Mouse (Mus musculus) neural tube, embryonic 14.5 days (tissue): Measurements from ENCODE around the gene Zfp706. TPM values are rescaled to one million over a fixed set of nuclear protein-coding genes. Genes with fewer than 3 reads are reported as not detected.
"Not testable (repeated sequence)": the region's sequence is repeated elsewhere in the genome, so short reads cannot be mapped to it uniquely, and the experiment has no call there.

Source experiments
- ATAC-seq: fragments of 200-750 bp; cut with Nextera tagmentation; 2 replicates; pipeline ENCODE4 v1.8.0; 2017; ENCODE audit warnings: low read depth, mild to moderate bottlenecking, moderate TSS enrichment, moderate library complexity
- H3K27ac ChIP-seq: fragments of 300-500 bp; sonication (generic); 2 replicates; pipeline ENCODE4 v1.5.1; 2014; ENCODE audit warnings: low read depth, mild to moderate bottlenecking, control low read depth, low read length, moderate library complexity, mixed read lengths
- H3K27me3 ChIP-seq: fragments of 300-500 bp; sonication (generic); 2 replicates; pipeline ENCODE4 v1.6.1; 2014; ENCODE audit warnings: low read length; ENCODE audit not compliant: control insufficient read depth, insufficient read depth
- H3K36me3 ChIP-seq: fragments of 300-500 bp; sonication (generic); 2 replicates; pipeline ENCODE4 v1.6.1; 2014; ENCODE audit warnings: low read length, mixed read lengths; ENCODE audit not compliant: control insufficient read depth, insufficient read depth
- H3K4me1 ChIP-seq: fragments of 300-500 bp; sonication (generic); 2 replicates; pipeline ENCODE4 v1.6.1; 2014; ENCODE audit warnings: low read length; ENCODE audit not compliant: control insufficient read depth, insufficient read depth
- H3K4me2 ChIP-seq: fragments of 300-500 bp; sonication (generic); 2 replicates; pipeline ENCODE4 v1.6.1; 2014; ENCODE audit warnings: mild to moderate bottlenecking, low read depth, low read length, control low read depth
- H3K4me3 ChIP-seq: fragments of 300-500 bp; sonication (generic); 2 replicates; pipeline ENCODE4 v1.5.1; 2014; ENCODE audit warnings: low read depth, low read length, control low read depth, mixed read lengths
- H3K9ac ChIP-seq: fragments of 300-500 bp; sonication (generic); replicated peaks from 2 replicates; pipeline ENCODE4 v1.6.1; 2014; ENCODE audit warnings: low read depth, mild to moderate bottlenecking, control low read depth, low read length, mixed read lengths
- H3K9me3 ChIP-seq: fragments of 300-500 bp; sonication (generic); 2 replicates; pipeline ENCODE4 v1.6.1; 2016; ENCODE audit warnings: low read length; ENCODE audit not compliant: control insufficient read depth
- WGBS: fragments of 180-500 bp; shearing (Covaris S2); extraction: QIAGEN DNeasy Blood & Tissue Kit; methylation state at CpG from one replicate; pipeline ENCODE4 v1.1.7; 2014; 5-methylcytosine and 5-hydroxymethylcytosine counted together
- polyA plus RNA-seq: library from polyadenylated mRNA; unstranded; fragments of >200 nt; fragmentation: Nextera tagmentation; extraction: Ambion mirVana; gene quantifications from 2 replicates; pipeline ENCODE4 v1.2.1, GENCODE M21; 2014

Zfp706 gene
- polyA plus RNA-seq, 1 experiment from 2014 or later = 463 TPM

DNA sequence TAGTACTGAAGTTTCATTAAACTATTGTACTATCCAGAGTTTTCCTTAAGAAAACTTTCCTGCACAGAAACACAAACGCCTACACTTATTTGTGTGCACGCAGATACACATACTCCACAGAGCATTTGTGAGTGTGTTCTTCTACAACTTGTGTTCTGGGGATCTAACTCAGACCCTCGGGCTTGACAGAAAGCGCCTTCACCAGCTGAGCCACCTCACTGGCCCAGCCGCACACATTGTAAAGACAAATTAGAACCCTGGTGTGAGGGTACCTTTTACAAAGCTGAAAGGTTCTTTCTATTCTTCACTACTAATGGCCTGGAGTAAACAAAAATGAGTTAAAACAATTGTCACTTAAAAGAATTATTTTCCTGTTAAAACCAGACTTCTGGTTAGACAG is 2.7 kb downstream of the Zfp706 start:
- Histone ChIP-seq H3K4me1 (peaks cover 25% of the 10 kb centered on the region; the same call in 1 of the 2 replicates), H3K27me3 (no peaks in the 10 kb centered on the region), H3K36me3 (peaks cover 13% of the 10 kb centered on the region; the same call in 1 of the 2 replicates), H3K9me3 (no peaks in the 10 kb centered on the region), H3K4me3 (no peak overlapping the region), H3K4me2 (0 out of 2 replicates have a peak overlapping the region, but pooled peaks have one; percentile 72), H3K9ac (no peak overlapping the region), H3K27ac (no peak overlapping the region)
- WGBS = 63% methylated on average over 5 of the region's 5 CpGs
- no peak for ATAC-seq

DNA sequence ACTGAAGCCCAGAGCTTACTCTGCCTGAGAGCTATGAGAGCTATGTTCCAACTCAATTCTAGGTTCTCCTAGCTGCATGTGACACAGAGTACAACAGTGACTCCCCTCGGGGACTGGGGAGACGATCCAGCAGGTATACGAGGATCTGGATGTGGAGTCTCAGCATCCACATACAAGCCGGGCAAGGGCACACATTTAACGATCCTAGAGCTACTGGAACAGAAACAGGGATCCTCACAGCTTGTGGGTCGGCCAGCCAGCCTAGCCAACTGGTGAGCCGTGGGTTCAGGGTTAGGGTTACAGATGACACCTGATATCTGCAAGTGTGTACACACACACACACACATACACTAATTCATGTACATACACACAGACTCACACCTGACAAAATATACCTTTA is 5.3 kb downstream of the Zfp706 start:
- 96% methylated on average over 7 of the region's 7 CpGs for WGBS
- Histone ChIP-seq H3K9ac (no peak overlapping the region), H3K36me3 (peaks cover 27% of the 10 kb centered on the region), H3K4me3 (no peak overlapping the region), H3K27ac (no peak overlapping the region), H3K4me2 (no peak overlapping the region), H3K9me3 (no peaks in the 10 kb centered on the region; the same call in 1 of the 2 replicates), H3K27me3 (no peaks in the 10 kb centered on the region), H3K4me1 (peaks cover 19% of the 10 kb centered on the region; the same call in 1 of the 2 replicates)
- ATAC-seq = no peak

DNA sequence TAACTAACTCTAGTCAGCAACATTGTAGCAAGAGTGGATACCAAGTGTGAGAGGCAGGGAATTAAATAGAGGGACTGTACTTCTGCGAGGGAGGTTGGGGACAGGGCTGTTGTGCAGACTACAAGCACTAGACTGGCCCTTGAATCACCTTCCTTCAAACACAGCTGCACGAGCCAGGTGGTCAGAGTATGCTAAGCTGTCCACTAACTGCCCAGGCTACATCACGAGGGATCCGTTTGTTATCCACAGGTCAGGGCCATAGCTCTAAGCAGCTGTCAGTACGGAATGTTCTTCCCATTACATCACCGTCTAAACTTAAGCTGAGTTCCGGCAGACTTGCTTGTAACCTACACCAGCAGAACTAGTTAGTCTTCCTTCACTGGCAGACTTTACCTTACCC is 8.0 kb downstream of the Zfp706 start:
- not testable (repeated sequence) for H3K27ac ChIP-seq, H3K27me3 ChIP-seq, H3K4me1 ChIP-seq, H3K4me2 ChIP-seq, H3K4me3 ChIP-seq, H3K9me3 ChIP-seq, H3K9ac ChIP-seq, ATAC-seq
- peaks cover 27% of the 10 kb centered on the region for H3K36me3 ChIP-seq
- 88% methylated on average over 7 of the region's 7 CpGs for WGBS

DNA sequence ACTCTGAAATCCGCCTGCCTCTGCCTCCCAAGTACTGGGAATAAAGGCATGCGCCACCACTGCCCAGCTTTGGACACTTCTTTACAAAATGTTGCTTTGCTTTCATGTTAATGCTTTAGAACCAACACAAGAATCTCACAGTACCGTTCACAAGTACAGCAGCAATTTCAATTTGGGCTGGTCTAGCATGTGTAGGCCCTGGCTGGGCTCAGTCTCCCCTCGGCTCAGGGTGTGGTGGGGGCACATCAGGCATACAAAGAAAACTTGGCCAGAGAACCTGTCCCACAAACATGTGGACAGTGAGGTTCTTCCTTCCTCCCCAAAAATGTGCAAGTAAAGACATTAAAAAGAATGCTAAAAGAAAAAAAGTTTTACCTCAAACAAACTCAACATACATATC is 12.4 kb downstream of the Zfp706 start:
- H3K36me3 ChIP-seq = peaks cover 14% of the 10 kb centered on the region
- H3K27me3 ChIP-seq = no peaks in the 10 kb centered on the region
- 94% methylated on average over 4 of the region's 4 CpGs for WGBS
- ATAC-seq = no peak
- no peak overlapping the region for H3K4me2 ChIP-seq
- no peak overlapping the region for H3K27ac ChIP-seq
- H3K9me3 ChIP-seq = no peaks in the 10 kb centered on the region; the same call in 1 of the 2 replicates
- no peaks in the 10 kb centered on the region for H3K4me1 ChIP-seq
- H3K9ac ChIP-seq = no peak overlapping the region
- no peak overlapping the region for H3K4me3 ChIP-seq

DNA sequence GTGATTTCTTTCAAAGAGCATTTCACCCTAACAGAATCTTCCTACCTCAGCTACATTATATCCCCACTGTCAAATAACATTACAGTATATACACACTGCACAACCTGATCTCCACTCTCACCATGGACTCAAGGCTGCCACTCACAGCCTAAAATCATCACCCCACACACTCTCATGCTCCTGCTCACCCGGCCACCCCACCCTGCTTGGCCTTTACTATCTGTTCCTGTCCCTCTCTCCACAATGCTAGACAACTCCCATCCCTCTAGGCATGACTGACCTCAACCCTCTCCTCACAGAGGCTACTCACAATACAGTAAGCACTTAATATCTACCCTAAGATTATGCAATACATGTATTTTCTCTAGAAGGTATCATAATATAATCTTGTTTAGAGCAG is 12.9 kb downstream of the Zfp706 start:
- Histone ChIP-seq H3K36me3 (peaks cover 14% of the 10 kb centered on the region), H3K27ac (no peak overlapping the region), H3K9ac (no peak overlapping the region), H3K4me2 (no peak overlapping the region), H3K4me3 (no peak overlapping the region), H3K27me3 (no peaks in the 10 kb centered on the region), H3K4me1 (no peaks in the 10 kb centered on the region), H3K9me3 (no peaks in the 10 kb centered on the region; the same call in 1 of the 2 replicates)
- 86% methylated on average over 1 of the region's 1 CpGs for WGBS
- peak; percentile 41; the same call in 1 of the 2 replicates for ATAC-seq

DNA sequence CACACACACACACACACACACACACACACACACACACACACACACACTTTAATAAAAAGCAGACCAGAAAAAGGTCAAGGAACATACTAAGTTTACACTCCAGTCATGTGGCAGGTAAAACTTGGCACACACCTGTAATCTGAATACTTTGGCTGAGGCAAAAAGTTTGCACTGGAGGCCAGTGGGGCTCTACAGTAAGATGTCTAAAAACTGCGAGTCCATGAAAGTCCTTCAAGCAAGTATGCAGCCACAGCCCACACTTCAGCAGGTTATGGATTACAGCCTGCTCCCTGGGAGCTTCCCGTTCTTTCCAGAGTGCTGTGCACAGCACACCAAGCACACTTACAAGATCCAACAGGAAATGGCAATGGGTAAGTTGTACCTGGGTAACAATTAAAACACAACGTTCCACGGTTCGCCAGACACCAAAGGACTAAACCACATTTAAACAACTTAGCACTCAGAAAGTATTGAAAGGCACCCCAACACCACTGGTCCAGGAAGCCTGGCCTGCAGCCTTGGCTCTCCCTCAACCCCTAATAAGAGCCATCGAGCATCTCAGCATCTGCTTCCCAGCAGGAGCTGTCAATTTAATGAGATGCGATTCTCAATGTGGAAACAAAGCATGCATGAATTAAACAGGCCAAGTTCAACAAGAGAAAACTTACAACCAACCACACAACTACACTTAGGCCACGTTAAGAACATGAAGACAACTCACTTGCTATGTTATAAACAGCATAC is 14.0 kb downstream of the Zfp706 start:
- no peak overlapping the region for H3K4me3 ChIP-seq
- H3K4me1 ChIP-seq = no peaks in the 10 kb centered on the region
- H3K4me2 ChIP-seq = no peak overlapping the region
- no peak for ATAC-seq
- H3K27ac ChIP-seq = no peak overlapping the region
- H3K9ac ChIP-seq = no peak overlapping the region
- no peaks in the 10 kb centered on the region for H3K27me3 ChIP-seq
- H3K36me3 ChIP-seq = peaks cover 13% of the 10 kb centered on the region
- WGBS = 72% methylated on average over 8 of the region's 8 CpGs
- H3K9me3 ChIP-seq = no peaks in the 10 kb centered on the region; the same call in 1 of the 2 replicates

DNA sequence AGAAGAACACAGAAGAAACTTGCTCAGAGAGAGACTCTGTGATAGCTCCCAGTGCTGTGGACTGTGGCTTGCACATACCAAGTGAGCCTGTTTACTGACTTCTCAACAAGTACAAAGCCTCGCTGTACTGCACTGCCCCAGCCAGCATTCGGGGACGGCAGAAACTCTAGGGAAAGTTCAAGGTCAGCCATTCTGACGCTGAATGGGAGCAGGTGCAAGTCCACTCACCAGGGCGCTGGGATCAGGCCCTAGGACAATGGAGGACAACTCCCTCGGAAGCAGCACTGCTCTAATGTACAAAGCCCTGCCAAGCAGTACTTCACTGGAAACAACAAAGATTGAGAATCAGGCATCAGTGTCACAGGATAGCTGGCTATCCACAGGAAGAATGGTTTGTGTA is 16.2 kb downstream of the Zfp706 start:
- no peak overlapping the region for H3K27ac ChIP-seq
- H3K4me2 ChIP-seq = no peak overlapping the region
- no peaks in the 10 kb centered on the region for H3K36me3 ChIP-seq
- H3K4me1 ChIP-seq = no peaks in the 10 kb centered on the region
- H3K27me3 ChIP-seq = no peaks in the 10 kb centered on the region
- no peaks in the 10 kb centered on the region for H3K9me3 ChIP-seq
- H3K4me3 ChIP-seq = no peak overlapping the region
- WGBS = 34% methylated on average over 6 of the region's 6 CpGs
- H3K9ac ChIP-seq = no peak overlapping the region
- ATAC-seq = no peak

DNA sequence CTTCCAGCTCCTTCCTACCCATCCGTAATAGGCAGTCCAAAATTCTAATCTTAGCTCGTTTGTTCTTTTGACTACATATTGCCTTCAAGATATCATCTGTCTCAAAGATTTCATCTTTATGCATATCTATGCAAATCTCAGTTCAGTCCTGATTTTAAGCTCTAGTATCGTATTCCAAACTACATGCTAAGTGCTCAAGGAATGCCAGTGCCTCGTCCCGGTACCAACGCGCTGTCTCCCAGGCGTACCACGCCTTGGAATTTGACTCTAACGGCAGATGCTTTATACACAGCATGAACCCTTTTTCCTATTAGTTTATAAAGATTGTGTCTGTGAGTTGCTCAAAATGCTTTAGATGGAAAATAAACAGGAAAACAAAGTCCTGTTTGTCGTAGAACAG is 17.7 kb downstream of the Zfp706 start:
- Histone ChIP-seq H3K36me3 (no peaks in the 10 kb centered on the region), H3K4me3 (no peak overlapping the region), H3K9ac (no peak overlapping the region), H3K9me3 (no peaks in the 10 kb centered on the region), H3K27ac (no peak overlapping the region), H3K4me1 (no peaks in the 10 kb centered on the region), H3K4me2 (no peak overlapping the region), H3K27me3 (no peaks in the 10 kb centered on the region)
- WGBS = 90% methylated on average over 11 of the region's 11 CpGs
- ATAC-seq = no peak

DNA sequence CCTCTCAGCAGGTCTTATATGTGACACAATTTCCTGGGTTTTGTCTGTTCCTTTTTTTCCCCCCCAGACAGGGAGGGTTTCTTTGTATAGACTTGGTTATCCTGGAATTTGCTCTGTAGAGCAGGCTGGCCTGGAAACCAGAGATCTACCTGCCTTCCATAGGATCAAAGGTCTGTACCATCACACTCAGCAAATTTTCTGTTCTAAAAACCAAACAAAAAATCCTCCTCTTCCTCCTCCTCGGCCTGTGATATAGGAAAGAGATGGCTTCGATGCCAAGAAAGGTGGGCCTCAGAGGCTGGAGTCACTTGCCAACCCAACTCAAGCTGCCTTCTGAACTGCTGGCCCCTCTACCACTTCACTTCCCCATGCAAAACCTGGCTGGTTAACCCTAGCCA is 18.9 kb downstream of the Zfp706 start:
- Histone ChIP-seq H3K4me1 (no peaks in the 10 kb centered on the region), H3K4me2 (no peak overlapping the region), H3K9ac (no peak overlapping the region), H3K4me3 (no peak overlapping the region), H3K27me3 (no peaks in the 10 kb centered on the region), H3K27ac (no peak overlapping the region), H3K9me3 (no peaks in the 10 kb centered on the region), H3K36me3 (no peaks in the 10 kb centered on the region)
- no peak for ATAC-seq
- WGBS = 90% methylated on average over 2 of the region's 2 CpGs
